Mouse (Mus musculus) liver, adult 2 months (tissue): ENCODE results near the gene Pcif1.

ENCODE experiments used
- CTCF ChIP-seq: fragments of 200-500 bp; IDR thresholded peaks from 2 replicates; pipeline ENCODE4 v1.5.1; 2011; ENCODE audit warnings: low read depth, low read length, control low read depth
- POLR2A ChIP-seq: fragments of 200-500 bp; IDR thresholded peaks from 2 replicates; pipeline ENCODE4 v1.6.1; 2011; ENCODE audit warnings: low read length, control low read depth; ENCODE audit not compliant: insufficient read depth; ENCODE audit errors: extremely low read depth

DNA sequence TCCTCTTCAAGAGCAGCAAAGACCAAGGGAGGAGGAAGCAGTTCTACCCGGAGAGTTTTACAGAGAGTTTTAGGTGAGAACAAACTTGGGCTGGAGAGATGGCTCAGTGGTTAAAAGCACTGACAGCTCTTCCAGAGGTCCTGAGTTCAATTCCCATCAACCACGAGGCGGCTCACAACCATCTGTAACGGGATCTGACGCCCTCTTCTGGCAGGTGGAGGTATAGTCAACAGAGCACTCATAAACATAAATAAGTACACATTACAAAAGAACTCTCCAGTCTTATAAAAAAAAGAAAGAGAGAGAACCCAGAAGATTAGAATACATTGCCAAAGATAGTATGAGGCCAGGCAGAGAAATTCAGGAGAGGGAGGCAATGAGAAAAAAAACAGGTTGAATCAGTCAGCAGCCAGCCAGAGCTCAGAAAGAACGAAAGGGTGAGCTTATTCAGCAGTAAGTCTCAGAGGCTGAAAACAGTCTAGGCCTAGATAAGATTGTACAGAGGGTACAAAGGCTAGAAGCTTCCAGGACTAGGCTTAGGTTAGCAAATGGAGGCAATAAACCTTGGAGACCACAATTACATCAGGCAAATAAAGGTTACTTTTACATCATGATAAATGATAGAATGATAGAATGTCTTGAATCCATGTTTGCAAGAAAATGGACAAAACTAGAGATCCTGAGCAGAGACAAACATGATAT is 7.4 kb upstream of the Pcif1 start:
- TF ChIP-seq POLR2A = no peak
- no peak for TF ChIP-seq CTCF
